Mouse (Mus musculus) forebrain, embryonic 12.5 days (tissue): Measurements from ENCODE around the gene Tmem238l. TPM values are rescaled to one million over a fixed set of nuclear protein-coding genes. Genes with fewer than 3 reads are reported as not detected.
A peak's percentile ranks its signal among the peaks of the same experiment; 100 is the strongest.

ENCODE experiments used
- ATAC-seq: fragments of 200-750 bp; cut with Nextera tagmentation; 2 replicates; pipeline ENCODE4 v1.8.0; 2017; ENCODE audit warnings: moderate TSS enrichment; ENCODE audit not compliant: low FRiP score
- H3K27ac ChIP-seq: fragments of 300-500 bp; sonication (generic); 2 replicates; pipeline ENCODE4 v1.5.1; 2016; ENCODE audit warnings: mild to moderate bottlenecking
- H3K27me3 ChIP-seq: fragments of 300-500 bp; sonication (generic); 2 replicates; pipeline ENCODE4 v1.6.1; 2016; ENCODE audit warnings: mild to moderate bottlenecking
- H3K36me3 ChIP-seq: fragments of 300-500 bp; sonication (generic); replicated peaks from 2 replicates; pipeline ENCODE4 v1.6.1; 2016; ENCODE audit warnings: mild to moderate bottlenecking
- H3K4me1 ChIP-seq: fragments of 300-500 bp; sonication (generic); 2 replicates; pipeline ENCODE4 v1.6.1; 2016
- H3K4me2 ChIP-seq: fragments of 300-500 bp; sonication (generic); 2 replicates; pipeline ENCODE4 v1.6.1; 2016; ENCODE audit warnings: mild to moderate bottlenecking, moderate library complexity
- H3K4me3 ChIP-seq: fragments of 300-500 bp; sonication (generic); replicated peaks from 2 replicates; pipeline ENCODE4 v1.5.1; 2016; ENCODE audit warnings: mild to moderate bottlenecking
- H3K9ac ChIP-seq: fragments of 300-500 bp; sonication (generic); 2 replicates; pipeline ENCODE4 v1.6.1; 2016; ENCODE audit warnings: mild to moderate bottlenecking
- H3K9me3 ChIP-seq: fragments of 300-500 bp; sonication (generic); 2 replicates; pipeline ENCODE4 v1.6.1; 2016
- WGBS: fragments of 180-500 bp; shearing (Covaris S2); methylation state at CpG from one replicate; pipeline ENCODE4 v1.1.7; 2016; 5-methylcytosine and 5-hydroxymethylcytosine counted together
- polyA plus RNA-seq: library from polyadenylated mRNA; unstranded; fragments of >200 nt; fragmentation: Nextera tagmentation; extraction: Ambion mirVana; gene quantifications from 2 replicates; pipeline ENCODE4 v1.2.1, GENCODE M21; 2016

The Tmem238l gene
- polyA plus RNA-seq, 1 experiment from 2014 or later = not detected

- H3K27me3 ChIP-seq = 0 out of 2 replicates have a peak, but pooled peaks cover 3% of the 10 kb centered on the region
- H3K9ac ChIP-seq = 0 out of 2 replicates have a peak overlapping the region, but pooled peaks have one; percentile 53
- no peaks in the 10 kb centered on the region for H3K36me3 ChIP-seq
- peak; percentile 31; the same call in 1 of the 2 replicates for ATAC-seq
- H3K4me2 ChIP-seq = peak overlapping the region; percentile 58; the same call in 1 of the 2 replicates
- peak overlapping the region; percentile 82 for H3K27ac ChIP-seq
- WGBS = 64% methylated on average over 11 of the region's 11 CpGs
- no peak overlapping the region for H3K4me3 ChIP-seq
- H3K4me1 ChIP-seq = peaks cover 21% of the 10 kb centered on the region
- no peaks in the 10 kb centered on the region for H3K9me3 ChIP-seq
Observed at GRCm38 (mm10) chr11:66983422-66984164, 27.2 kb downstream of the Tmem238l start.

GRCm38 (mm10) chr11:66984165-66985135 lies 28.0 kb downstream of the Tmem238l start:
- 5% methylated on average over 28 of the region's 28 CpGs for WGBS
- ATAC-seq = peak; percentile 74
- H3K9ac ChIP-seq = peak overlapping the region; percentile 53

GRCm38 (mm10) chr11:66985136-66985702 lies 28.8 kb downstream of the Tmem238l start:
- no peak for ATAC-seq

More at GRCm38 (mm10) chr11:66984165-66985135, 28.0 kb downstream of the Tmem238l start:
- peaks cover 21% of the 10 kb centered on the region for H3K4me1 ChIP-seq
- no peaks in the 10 kb centered on the region for H3K9me3 ChIP-seq
- peak overlapping the region; percentile 58 for H3K4me2 ChIP-seq
- H3K27ac ChIP-seq = peak overlapping the region; percentile 82
- H3K36me3 ChIP-seq = no peaks in the 10 kb centered on the region
- H3K4me3 ChIP-seq = peak overlapping the region; percentile 39
- H3K27me3 ChIP-seq = 0 out of 2 replicates have a peak, but pooled peaks cover 3% of the 10 kb centered on the region

GRCm38 (mm10) chr11:66992150-66992549 lies 35.7 kb downstream of the Tmem238l start:
- no peaks in the 10 kb centered on the region for H3K4me1 ChIP-seq
- 56% methylated on average over 2 of the region's 2 CpGs for whole genome bisulfite sequencing
- no peaks in the 10 kb centered on the region for H3K9me3 ChIP-seq
- no peak for ATAC-seq
- no peak overlapping the region for H3K27ac ChIP-seq
- no peak overlapping the region for H3K4me3 ChIP-seq
- no peaks in the 10 kb centered on the region for H3K36me3 ChIP-seq
- no peak overlapping the region for H3K9ac ChIP-seq
- no peak overlapping the region for H3K4me2 ChIP-seq
- H3K27me3 ChIP-seq = no peaks in the 10 kb centered on the region

More at GRCm38 (mm10) chr11:66985136-66985702, 28.8 kb downstream of the Tmem238l start:
- 33% methylated on average over 11 of the region's 11 CpGs for WGBS
- Histone ChIP-seq H3K27ac (peak overlapping the region; percentile 61), H3K4me1 (peaks cover 21% of the 10 kb centered on the region), H3K36me3 (no peaks in the 10 kb centered on the region), H3K4me3 (peak overlapping the region; percentile 39), H3K4me2 (peak overlapping the region; percentile 58), H3K9me3 (no peaks in the 10 kb centered on the region), H3K9ac (peak overlapping the region; percentile 42; the same call in 1 of the 2 replicates), H3K27me3 (0 out of 2 replicates have a peak, but pooled peaks cover 3% of the 10 kb centered on the region)

GRCm38 (mm10) chr11:66993674-66994073 lies 37.2 kb downstream of the Tmem238l start:
- Histone ChIP-seq H3K4me2 (no peak overlapping the region), H3K4me3 (no peak overlapping the region), H3K9ac (no peak overlapping the region), H3K36me3 (no peaks in the 10 kb centered on the region), H3K9me3 (no peaks in the 10 kb centered on the region), H3K4me1 (no peaks in the 10 kb centered on the region), H3K27me3 (no peaks in the 10 kb centered on the region), H3K27ac (no peak overlapping the region)
- no peak for ATAC-seq
- WGBS = 54% methylated on average over 1 of the region's 1 CpGs

- Histone ChIP-seq H3K4me2 (no peak overlapping the region), H3K27me3 (0 out of 2 replicates have a peak, but pooled peaks cover 4% of the 10 kb centered on the region), H3K36me3 (no peaks in the 10 kb centered on the region), H3K4me3 (no peak overlapping the region), H3K27ac (no peak overlapping the region), H3K9me3 (no peaks in the 10 kb centered on the region), H3K9ac (no peak overlapping the region), H3K4me1 (peaks cover 11% of the 10 kb centered on the region)
- no peak for ATAC-seq
- 75% methylated on average over 4 of the region's 4 CpGs for WGBS
Observed at GRCm38 (mm10) chr11:66996446-66996845, 40.0 kb downstream of the Tmem238l start.

- whole genome bisulfite sequencing = 84% methylated on average over 14 of the region's 14 CpGs
- Histone ChIP-seq H3K9ac (no peak overlapping the region), H3K4me1 (peaks cover 18% of the 10 kb centered on the region), H3K9me3 (no peaks in the 10 kb centered on the region), H3K27me3 (0 out of 2 replicates have a peak, but pooled peaks cover 4% of the 10 kb centered on the region), H3K4me2 (no peak overlapping the region), H3K36me3 (no peaks in the 10 kb centered on the region), H3K27ac (no peak overlapping the region), H3K4me3 (no peak overlapping the region)
- ATAC-seq = no peak
Observed at GRCm38 (mm10) chr11:66998467-66999403, 42.3 kb downstream of the Tmem238l start.

GRCm38 (mm10) chr11:67000671-67001070 lies 44.2 kb downstream of the Tmem238l start:
- no peak overlapping the region for H3K4me2 ChIP-seq
- no peak for ATAC-seq
- no peak overlapping the region for H3K9ac ChIP-seq
- no peak overlapping the region for H3K4me3 ChIP-seq
- H3K27me3 ChIP-seq = 0 out of 2 replicates have a peak, but pooled peaks cover 4% of the 10 kb centered on the region
- WGBS = 76% methylated on average over 4 of the region's 4 CpGs
- no peaks in the 10 kb centered on the region for H3K36me3 ChIP-seq
- peak overlapping the region; percentile 42; the same call in 1 of the 2 replicates for H3K27ac ChIP-seq
- H3K4me1 ChIP-seq = peaks cover 18% of the 10 kb centered on the region
- H3K9me3 ChIP-seq = no peaks in the 10 kb centered on the region

- 4% methylated on average over 1 of the region's 1 CpGs for WGBS
- Histone ChIP-seq H3K4me3 (no peak overlapping the region), H3K9ac (no peak overlapping the region), H3K9me3 (no peaks in the 10 kb centered on the region), H3K27ac (peak overlapping the region; percentile 53; the same call in 1 of the 2 replicates), H3K27me3 (0 out of 2 replicates have a peak, but pooled peaks cover 4% of the 10 kb centered on the region), H3K4me2 (no peak overlapping the region; the same call in 1 of the 2 replicates), H3K4me1 (peaks cover 18% of the 10 kb centered on the region), H3K36me3 (no peaks in the 10 kb centered on the region)
- ATAC-seq = peak; percentile 73
Observed at GRCm38 (mm10) chr11:67001717-67002116, 45.3 kb downstream of the Tmem238l start.

- H3K27ac ChIP-seq = no peak overlapping the region
- H3K36me3 ChIP-seq = no peaks in the 10 kb centered on the region
- H3K4me1 ChIP-seq = peaks cover 18% of the 10 kb centered on the region
- H3K4me2 ChIP-seq = no peak overlapping the region
- H3K9me3 ChIP-seq = no peaks in the 10 kb centered on the region
- H3K4me3 ChIP-seq = no peak overlapping the region
- no peak for ATAC-seq
- H3K27me3 ChIP-seq = 0 out of 2 replicates have a peak, but pooled peaks cover 4% of the 10 kb centered on the region
- WGBS = 63% methylated on average over 2 of the region's 2 CpGs
- no peak overlapping the region for H3K9ac ChIP-seq
Observed at GRCm38 (mm10) chr11:67002911-67003310, 46.5 kb downstream of the Tmem238l start.

- Histone ChIP-seq H3K4me1 (peaks cover 13% of the 10 kb centered on the region; the same call in 1 of the 2 replicates), H3K27me3 (peaks cover 4% of the 10 kb centered on the region; the same call in 1 of the 2 replicates), H3K9me3 (no peaks in the 10 kb centered on the region), H3K36me3 (no peaks in the 10 kb centered on the region), H3K4me2 (no peak overlapping the region), H3K4me3 (no peak overlapping the region), H3K27ac (no peak overlapping the region), H3K9ac (no peak overlapping the region)
- 77% methylated on average over 8 of the region's 8 CpGs for WGBS
- no peak for ATAC-seq
Observed at GRCm38 (mm10) chr11:67007961-67008360, 51.5 kb downstream of the Tmem238l start.
